Mouse (Mus musculus) cortical plate, adult 2 months (tissue): ENCODE measurements around the gene Ehd4.

ENCODE experiments used
- CTCF ChIP-seq: fragments of 200-500 bp; IDR thresholded peaks from 2 replicates; pipeline ENCODE4 v1.5.1; 2011; ENCODE audit warnings: mild to moderate bottlenecking, control low read depth, low read length; ENCODE audit not compliant: insufficient read depth; ENCODE audit errors: extremely low read depth
- POLR2A ChIP-seq: fragments of 200-500 bp; IDR thresholded peaks from 2 replicates; pipeline ENCODE4 v1.6.1; 2011; ENCODE audit warnings: mild to moderate bottlenecking, low read length, control low read depth; ENCODE audit not compliant: insufficient read depth; ENCODE audit errors: extremely low read depth

DNA sequence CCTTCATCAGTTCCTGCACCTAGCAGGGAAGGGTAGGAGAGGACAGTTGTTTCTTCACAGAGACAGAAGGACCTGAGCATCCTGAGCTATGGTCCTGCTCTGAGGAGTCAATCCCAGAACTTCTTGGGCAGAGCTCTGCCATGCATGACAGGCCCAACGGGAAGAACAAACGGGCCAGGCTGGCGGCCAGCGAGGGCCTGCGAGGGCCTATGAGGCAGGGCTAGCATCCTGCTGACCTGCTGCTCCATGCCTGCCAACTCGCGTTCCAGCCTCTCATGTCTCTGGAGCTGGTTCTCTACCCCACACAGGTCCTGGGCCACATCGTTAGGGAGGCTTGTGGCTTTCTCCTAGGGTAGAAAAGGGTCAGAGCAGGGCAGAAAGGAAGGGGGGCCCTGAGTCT, 92.2 kb downstream of the Ehd4 start:
- no peak for TF ChIP-seq CTCF
- no peak for TF ChIP-seq POLR2A
